Mouse (Mus musculus) lung, adult 2 months (tissue): ENCODE results near the gene Ttc21b.

Experiments
- CTCF ChIP-seq: fragments of 200-500 bp; IDR thresholded peaks from 2 replicates; pipeline ENCODE4 v1.5.1; 2011; ENCODE audit warnings: mild to moderate bottlenecking, low read length, control low read depth; ENCODE audit not compliant: insufficient read depth
- POLR2A ChIP-seq: fragments of 200-500 bp; IDR thresholded peaks from 2 replicates; pipeline ENCODE4 v1.6.1; 2011; ENCODE audit warnings: low read depth, mild to moderate bottlenecking, control low read depth, low read length, borderline replicate concordance; ENCODE audit errors: extremely low read depth

DNA sequence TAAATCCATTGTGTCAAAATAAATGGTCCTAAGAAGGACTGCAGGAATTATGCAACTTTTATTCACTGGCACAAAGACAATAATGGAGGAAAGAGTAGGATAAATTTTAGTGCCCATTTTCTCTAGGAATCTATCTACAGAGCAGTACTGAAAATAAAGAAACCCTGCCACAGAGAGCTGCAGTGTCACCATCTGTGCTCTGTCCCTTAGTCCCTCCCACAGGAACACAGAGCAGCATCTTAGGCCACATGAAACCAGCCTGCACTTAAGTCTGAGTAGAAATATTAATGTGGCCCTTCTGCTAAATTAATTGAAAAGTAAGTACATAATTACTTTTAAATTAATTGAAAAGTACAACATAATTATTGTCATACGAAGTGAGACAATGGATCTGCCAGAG is 12.4 kb downstream of the Ttc21b start:
- TF ChIP-seq CTCF (no peak), POLR2A (no peak)
